Mouse (Mus musculus) left cerebral cortex, postnatal 14 days (tissue): ENCODE data around the gene Cct4. TPM values are rescaled to one million over a fixed set of nuclear protein-coding genes. Genes with fewer than 3 reads are reported as not detected.
A peak's percentile ranks its signal among the peaks of the same experiment; 100 is the strongest.

Experiments used
- DNase-seq, 2 experiments: peaks; one replicate each; pipeline ENCODE4 v3.0.0; 2021 to 2022; ENCODE audit warnings: low spot score in 2 of 2, mixed read lengths in 1 of 2
- intact Hi-C: fragments of 180-260 bp; cut with DNase I; formaldehyde crosslinking; loops from one replicate; pipeline ENCODE4 v1.15.1; 2025
- long read RNA-seq, 2 experiments: library from polyadenylated mRNA; stranded (forward); transcript quantifications; one replicate each; pipeline ENCODE4 v2.0.0; 2021
- total RNA-seq, 2 experiments: library from RNA; stranded (reverse); gene quantifications; 2 replicates each; pipeline ENCODE4 v1.2.3; 2021

Gene Cct4
- total RNA-seq, result 100 to 1,000 TPM in 1 of 2 experiments, 10 to 100 TPM in 1; 94.9 to 101 TPM
- long read RNA-seq, experiment 1, transcript Cct4-204 (14 exons, 2,484 nt), result major isoform, 199 of 210 reads
- long read RNA-seq, experiment 1, partial matches to known transcripts, result 2 of 210 reads
- long read RNA-seq, experiment 1, other reads (novel, unspliced or antisense), result 9 of 210 reads
- long read RNA-seq, experiment 2, transcript Cct4-204 (14 exons, 2,484 nt), result major isoform, 169 of 178 reads
- long read RNA-seq, experiment 2, partial matches to known transcripts, result 2 of 178 reads
- long read RNA-seq, experiment 2, other reads (novel, unspliced or antisense), result 7 of 178 reads

DNA sequence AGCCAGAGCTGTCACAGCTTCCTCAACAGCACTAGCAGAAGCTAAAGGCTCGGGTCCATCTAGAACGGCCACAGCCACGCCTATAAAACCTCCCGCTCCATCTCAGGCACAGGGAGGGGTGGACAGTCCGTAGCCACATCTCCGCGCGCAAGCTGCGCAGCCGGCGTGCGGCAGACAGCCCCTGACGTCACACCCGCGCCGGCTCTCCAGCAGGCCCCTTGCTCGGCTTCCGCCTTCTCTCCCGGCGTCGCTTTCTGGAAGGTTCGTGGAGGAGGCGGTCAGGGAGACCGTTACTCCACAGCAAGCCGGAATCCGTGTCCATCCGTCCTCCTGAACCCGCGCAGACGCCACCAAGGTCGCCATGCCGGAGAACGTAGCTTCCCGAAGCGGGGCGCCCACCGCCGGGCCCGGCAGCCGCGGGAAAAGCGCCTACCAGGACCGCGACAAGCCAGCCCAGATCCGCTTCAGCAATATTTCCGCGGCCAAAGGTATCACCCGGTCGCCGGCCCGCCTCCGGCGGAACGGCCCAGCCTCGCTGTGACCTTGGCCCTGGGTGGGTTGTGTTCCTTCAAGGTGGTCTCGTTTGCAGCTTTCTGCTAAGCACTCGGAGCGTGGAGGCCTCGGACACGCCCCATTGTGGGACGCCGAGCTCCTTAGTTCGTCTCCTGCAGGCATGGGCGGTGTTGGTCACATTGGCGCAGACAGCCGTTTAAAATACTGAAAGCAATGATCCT lies at the start of gene Cct4:
Cct4 (plus strand) TSS at position 127 of the 734 bp plus-strand sequence.
- peak; percentile 90 to 93 for DNase-seq
- intact Hi-C loops, result loop anchor here (2.0 to 5.0 kb wide), 2 partner anchors 267 to 282 kb away; partner anchors contain the start of gene Xpo1

DNA sequence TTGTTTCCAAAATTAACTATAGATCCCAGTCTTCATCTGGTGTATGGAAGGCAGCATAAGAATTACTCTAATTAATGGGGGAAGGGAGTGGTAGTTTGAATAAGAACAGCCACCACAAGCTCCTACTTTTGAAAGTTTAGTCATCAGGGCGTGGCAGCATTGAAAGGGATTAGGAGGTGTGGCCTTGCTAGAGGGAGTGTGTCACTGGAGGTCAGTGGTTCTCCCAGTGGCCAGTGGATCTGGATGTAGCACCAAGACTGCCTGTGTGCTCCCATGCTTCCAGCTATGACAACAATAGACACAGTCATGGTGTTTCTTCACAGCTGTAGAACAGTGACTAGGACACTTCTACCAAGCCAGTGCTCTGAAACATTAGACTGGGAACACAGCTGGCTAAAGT lies 41.2 kb upstream of the Cct4 start:
- no peak for DNase-seq
- intact Hi-C loops, result no loop called here

DNA sequence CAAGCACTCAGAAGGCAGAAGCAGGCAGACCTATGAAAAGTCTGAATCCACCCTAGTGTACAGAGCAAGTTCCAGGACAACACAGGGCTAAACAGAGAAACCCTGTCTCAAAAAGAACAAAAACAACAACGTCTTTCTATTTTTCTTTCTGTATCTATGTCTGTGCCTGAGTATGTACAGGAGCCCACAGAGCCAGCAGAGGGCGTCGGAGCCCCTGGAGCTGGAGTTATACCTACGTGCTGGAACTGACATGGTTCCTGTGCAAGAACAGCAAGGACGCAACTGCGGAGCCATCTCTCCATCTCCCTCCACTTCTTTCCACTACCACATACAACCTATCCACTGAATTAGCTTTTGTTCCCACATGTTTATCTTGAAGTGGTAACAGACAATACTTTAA lies 40.2 kb upstream of the Cct4 start:
- no peak for DNase-seq

DNA sequence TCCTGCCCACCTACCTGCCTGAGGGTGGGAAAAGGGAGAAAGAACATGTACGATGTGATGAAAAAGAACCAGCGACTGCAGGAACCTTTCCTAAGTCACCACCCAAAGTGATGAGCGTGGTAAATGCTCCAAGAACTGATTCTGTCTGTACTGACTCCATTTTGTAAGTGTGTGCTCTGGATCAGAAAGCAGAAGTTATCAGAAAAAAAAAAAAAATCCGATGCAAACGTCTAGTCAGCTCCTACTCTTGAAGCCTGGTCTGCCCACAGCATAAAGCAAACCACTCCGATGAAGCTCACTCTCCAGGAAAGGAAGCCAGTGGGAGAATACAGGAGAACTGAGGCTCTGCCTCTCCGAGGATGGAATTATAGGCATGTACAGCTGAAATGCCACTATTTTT lies 37.7 kb upstream of the Cct4 start:
- DNase-seq, result no peak
- intact Hi-C loops, result loop anchor here (10.0 kb wide), 1 partner anchor 238 kb away; no protein-coding TSS in a partner anchor

More for the DNA sequence above, 40.2 kb upstream of the Cct4 start:
- intact Hi-C loops, result loop anchor here (10.0 kb wide), 1 partner anchor 235 kb away; no protein-coding TSS in a partner anchor

DNA sequence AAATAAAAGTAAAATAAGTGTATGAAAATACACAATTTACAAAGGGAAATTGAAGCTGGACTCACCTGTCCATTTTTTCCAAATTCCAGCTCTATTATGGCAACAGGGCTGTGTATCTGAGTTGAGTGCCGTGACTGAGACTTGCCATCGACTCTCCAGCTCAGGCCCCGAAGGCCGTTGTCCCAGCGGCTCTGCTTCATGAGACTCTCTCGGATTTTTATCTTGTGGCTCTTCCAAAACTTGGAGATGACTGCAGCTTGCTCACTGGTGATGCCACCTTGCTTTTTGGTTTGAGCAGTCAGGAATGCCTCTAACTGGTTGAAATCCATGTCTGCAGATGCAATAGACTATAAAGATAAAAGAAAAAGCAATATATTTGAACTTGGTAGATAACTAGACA lies 34.0 kb upstream of the Cct4 start:
- intact Hi-C loops, result loop anchor here (5.0 to 10.0 kb wide), 2 partner anchors 99 to 242 kb away; no protein-coding TSS in a partner anchor
- no peak for DNase-seq

DNA sequence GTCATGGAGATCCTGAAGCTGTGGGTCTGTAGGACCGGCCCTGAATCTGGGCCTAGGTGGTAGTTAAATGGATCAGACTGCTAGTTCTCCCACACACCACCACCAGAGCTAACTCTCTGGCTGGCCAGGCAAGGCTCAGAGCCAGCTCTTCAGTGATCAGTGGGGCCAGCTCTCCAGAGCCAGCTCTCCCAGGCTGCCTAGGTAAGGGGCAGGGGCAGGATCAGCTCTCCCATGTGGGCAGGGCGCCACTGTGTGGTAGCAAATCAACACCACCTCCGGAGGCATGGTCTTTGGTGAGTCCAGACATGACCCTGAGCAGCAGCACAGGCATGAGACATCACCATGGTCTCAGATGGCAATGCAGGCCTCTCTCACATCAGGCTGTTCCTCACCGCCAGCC lies 33.5 kb upstream of the Cct4 start:
- DNase-seq, result peak in 1 of 2 experiments; percentile 36
- intact Hi-C loops, result loop anchor here (5.0 to 10.0 kb wide), 2 partner anchors 100 to 242 kb away; no protein-coding TSS in a partner anchor

DNA sequence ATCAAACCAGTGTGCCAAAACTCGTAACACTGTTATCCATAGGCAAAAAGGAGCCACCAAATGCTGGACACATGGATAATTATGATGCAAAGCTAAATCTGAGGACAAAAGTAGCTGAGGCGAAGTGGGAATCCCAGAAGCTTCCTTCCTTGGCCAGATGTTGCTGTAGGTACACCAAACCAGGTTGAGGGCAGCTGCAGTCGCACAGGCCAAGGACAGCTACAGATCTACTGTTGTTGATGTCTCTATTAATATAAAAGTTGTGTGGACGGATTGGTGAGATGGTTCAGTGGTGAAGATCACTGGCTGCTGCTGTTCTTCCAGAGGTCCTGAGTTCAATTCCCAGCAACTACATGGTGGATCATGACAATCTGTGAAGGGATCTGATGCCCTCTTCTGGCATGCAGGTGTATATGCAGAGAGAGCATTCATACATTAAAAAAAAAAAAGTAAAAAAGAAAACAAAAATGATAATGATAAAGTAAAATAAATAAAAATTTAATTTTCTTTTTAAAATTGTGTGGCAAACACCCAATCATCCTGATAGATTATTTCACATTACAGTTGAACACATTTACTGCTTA lies 32.4 kb upstream of the Cct4 start:
- intact Hi-C loops, result loop anchor here (5.0 to 10.0 kb wide), 2 partner anchors 101 to 243 kb away; no protein-coding TSS in a partner anchor
- DNase-seq, result no peak

DNA sequence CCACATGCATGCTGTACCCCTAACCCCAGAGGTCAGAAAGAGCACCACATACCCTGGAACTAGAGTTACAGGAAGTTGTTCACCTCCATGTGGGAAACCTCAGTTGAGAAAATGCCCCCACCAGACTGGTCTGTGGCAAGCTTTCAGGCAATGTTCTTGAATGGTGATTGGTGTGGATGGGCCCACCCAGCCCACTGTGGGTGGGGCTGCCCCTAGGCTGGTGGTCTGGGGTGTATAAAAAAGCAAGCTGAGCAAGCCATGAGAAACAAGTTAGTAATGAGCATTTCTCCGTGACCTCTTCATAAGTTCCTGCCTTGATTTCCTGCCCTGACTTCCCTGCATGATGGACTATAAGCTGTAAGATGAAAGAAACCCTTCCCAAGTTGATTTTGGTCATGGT lies 28.2 kb upstream of the Cct4 start:
- DNase-seq, result no peak
- intact Hi-C loops, result no loop called here

DNA sequence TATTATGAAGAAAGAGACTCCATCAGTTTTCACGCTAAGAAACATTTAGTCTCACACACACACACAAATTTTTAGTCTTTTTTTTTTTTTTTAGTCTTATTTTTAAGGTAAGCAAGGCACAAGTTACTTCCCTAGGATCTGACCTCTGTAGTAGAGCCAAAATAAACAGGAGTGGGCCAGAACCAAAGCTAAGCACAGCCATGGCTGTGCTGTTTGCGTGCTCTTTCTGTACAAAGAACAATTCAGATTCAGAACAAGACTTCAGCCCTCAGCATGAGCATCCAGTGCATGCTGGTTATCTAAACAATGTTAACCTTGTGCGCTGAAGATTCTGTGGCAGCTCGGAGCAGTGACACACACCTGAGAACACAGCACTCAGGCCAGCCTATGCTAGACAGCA lies 25.9 kb upstream of the Cct4 start:
- intact Hi-C loops, result no loop called here
- no peak for DNase-seq

DNA sequence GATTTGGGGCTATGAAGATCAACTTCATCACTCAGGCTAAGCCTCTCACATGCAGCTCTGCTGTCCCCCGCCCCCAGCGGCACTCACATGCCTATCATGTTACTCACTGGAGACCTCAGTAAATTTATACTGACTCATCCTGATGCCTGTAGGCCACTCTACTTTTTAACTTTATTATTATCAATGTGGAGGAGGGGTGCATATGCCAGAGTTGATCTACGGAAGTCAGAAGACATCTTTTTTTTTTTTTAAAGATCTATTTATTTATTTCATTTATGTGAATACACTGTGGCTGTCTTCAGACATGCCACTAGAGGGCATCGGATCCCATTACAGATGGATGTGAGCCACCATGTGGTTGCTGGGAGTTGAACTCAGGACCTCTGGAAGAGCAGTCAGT lies 24.8 kb upstream of the Cct4 start:
- DNase-seq, result no peak
- intact Hi-C loops, result no loop called here

DNA sequence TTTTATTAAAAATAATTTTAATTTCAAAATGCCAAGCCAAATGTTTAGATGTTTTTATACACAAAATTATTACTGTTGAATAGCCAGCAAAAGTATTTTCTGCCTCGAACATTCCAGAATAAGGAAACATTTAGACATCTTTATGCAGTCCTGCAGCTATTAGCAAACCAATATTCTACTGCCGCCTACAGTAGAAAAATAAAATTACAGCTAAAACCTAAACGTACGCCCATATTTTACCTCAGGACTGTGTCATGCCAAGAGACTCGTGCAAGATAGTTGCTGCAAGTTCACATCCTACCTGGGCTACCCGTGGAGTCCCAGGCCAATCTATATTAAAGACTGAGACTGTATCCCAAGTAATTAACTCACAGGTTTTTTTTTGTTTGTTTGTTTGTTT lies 20.8 kb upstream of the Cct4 start:
- DNase-seq, result peak in 1 of 2 experiments; percentile 82
- intact Hi-C loops, result no loop called here

DNA sequence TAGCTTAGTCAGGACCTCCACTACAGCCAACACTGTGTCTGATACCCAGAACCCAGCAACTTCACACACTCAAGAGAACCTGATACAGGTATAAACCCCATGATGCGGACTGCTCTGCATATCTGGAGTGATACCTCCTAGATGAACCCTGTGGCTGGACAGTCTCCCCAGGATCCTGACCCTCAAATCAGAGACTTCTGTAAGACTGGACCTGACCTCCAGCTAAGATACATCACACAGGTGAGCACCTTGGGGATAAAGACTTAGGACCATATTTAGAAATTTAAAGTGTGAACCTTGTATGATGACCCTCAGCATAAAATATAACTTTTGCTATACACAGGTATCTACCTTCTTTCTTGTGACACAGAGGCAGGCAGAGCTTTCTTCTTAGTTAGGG lies 19.8 kb upstream of the Cct4 start:
- no peak for DNase-seq
- intact Hi-C loops, result loop anchor here (2.0 kb wide), 1 partner anchor 340 kb away; no protein-coding TSS in a partner anchor

DNA sequence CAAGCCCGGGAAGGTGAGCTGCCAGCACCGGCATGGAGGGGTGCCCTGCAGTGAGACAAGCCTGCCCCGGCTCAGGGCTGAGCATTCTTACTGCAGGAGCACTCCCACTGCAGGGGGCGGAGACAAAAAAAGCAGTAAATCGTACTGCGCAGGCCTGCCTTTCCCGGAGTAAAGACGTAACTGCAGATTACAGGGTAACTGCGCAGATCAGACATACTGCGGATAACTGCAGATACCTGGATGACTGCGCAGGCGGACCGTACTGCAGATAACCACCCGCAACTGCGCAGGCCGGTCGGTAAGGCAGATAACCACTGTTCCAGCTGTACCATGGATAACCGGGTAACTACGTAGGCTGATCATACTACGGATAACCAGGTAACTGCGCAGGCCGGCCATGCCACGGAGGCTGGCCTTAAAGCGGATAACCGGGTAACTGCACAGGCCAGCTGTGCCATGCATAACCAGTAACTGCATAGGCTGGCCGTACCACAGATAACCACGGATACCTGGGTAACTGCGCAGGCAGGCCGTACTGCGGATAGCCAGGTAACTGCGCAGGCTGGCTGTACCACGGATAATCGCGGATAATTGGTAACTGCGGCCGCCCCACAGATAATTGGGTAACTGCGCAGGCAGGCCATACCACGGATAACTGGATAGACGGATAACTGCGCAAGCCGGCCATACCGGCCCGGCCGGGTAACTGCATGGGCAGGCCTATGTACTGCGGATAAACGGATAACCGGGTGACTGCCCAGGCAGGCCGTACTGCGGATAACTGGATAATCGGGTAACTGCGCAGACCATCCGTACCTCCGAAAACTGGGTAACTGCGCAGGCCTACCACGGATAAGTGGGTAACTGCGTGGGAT lies 18.2 kb upstream of the Cct4 start, which contains the start of gene Zrsr1:
Zrsr1 (plus strand) TSS at position 171 of the 875 bp plus-strand sequence.
- DNase-seq, result peak; percentile 76 to 80
- intact Hi-C loops, result loop anchor here (2.0 kb wide), 1 partner anchor 341 kb away; no protein-coding TSS in a partner anchor

DNA sequence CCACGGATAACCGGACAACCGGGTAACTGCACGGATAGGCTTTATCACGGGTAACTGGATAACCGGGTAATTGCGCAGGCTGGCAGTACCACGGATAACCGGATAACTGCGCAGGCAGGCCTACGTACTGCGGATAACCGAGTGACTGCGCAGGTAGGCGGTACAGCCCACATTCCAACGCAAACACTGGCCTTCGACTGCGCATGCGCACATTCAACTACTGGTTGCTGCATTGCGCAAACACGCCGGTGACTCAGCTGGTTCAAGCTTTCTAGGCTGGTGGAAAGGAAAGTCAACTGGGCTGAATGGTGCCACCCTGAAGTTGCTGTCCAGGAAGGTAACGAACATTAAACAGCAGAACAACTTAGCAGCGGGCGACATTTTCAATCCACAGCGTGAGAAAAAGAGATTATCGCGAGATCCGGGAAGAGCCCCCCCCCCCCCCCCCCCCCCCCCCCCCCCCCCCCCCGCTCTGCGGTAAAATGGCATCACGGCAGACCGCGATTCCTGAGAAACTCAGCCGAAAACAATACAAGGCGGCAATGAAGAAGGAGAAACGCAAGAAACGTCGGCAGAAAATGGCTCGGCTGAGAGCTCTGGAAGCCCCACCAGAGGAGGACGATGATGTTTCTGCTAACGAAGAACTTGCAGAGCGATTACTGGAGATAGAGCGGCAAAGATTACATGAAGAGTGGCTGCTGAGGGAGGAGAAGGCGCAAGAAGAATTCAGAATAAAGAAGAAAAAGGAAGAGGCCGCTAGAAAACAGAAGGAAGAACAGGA lies 17.4 kb upstream of the Cct4 start:
- DNase-seq, result peak; percentile 82 to 85
- intact Hi-C loops, result no loop called here

DNA sequence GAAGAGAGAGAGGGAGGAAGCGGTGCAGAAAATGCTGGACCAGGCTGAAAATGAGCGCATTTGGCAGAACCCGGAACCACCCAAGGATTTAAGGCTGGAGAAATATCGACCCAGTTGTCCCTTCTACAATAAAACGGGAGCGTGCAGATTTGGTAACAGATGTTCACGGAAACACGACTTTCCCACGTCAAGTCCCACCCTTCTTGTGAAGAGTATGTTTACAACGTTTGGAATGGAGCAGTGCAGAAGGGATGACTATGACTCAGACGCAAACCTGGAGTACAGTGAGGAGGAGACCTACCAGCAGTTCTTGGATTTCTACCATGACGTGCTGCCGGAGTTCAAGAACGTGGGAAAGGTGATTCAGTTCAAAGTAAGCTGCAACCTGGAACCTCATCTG lies 16.7 kb upstream of the Cct4 start:
- peak in 1 of 2 experiments; percentile 23 for DNase-seq
- intact Hi-C loops, result no loop called here

DNA sequence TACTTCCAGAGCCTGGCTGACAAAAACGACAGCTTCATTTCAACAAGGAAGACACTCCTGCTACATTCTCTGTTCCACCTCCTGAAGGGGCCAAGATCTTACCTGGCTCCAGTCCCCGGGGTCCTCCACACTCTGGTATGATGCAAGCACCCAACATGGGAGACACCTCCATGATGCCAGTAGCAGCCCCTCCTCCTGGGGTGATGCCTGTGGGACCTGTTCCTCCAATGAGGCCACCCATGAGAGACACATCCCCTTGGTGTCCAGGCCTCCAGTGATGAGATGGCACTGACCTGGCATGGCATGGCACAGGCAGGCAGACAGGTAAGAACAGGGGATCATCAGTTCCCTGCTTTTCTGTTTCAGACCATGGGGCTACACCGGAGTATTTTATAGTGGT lies 12.1 kb upstream of the Cct4 start:
- DNase-seq, result no peak
- intact Hi-C loops, result no loop called here

DNA sequence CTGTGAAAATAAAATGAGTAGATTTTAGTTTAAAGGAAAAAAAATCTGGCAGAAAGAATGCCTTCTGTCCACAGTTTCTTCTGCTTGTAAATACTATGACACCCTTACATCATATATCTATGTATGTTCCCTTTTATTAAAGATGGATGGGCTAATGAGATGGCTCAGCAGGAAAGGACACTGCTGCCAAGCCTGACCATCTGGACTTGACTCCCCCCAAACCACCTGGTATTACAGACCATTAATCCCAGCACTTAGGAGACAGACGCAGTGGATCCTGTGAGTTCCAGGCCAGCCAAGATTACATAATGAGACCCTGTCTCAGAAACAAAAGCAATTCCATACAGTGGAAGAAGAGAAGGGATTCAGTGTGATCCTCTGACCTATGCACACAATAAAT lies 11.6 kb upstream of the Cct4 start:
- intact Hi-C loops, result no loop called here
- DNase-seq, result no peak

DNA sequence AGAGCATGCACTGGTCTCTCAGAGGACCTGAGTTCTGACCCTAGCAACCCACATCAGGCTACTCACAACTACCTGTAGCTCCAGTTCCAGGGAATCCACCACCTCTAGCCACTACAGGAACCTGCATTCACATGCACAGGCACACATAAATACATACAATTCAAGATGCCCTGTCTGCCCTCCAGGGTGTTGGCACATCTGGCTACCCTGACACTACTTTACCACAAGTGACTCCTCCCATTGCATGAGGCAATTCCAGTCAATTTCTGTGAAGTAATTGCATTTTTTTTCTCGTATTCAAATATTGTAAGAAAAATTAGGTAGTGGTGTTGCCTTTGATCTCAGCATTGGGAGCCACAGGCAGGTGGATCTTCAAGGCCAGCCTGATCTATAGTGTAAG lies 11.1 kb upstream of the Cct4 start:
- intact Hi-C loops, result no loop called here
- DNase-seq, result no peak
